Mouse (Mus musculus): ENCODE measurements around the gene Col5a1. TPM values are rescaled to one million over a fixed set of nuclear protein-coding genes. Genes with fewer than 3 reads are reported as not detected.

The Col5a1 gene
- total RNA-seq, 2 experiments from 2014 or later = 101 to 110 TPM

- no peak for DNase-seq
These were observed 623 bp upstream of the Col5a1 start for GRCm38 (mm10) chr2:27885456-27886147.

- DNase-seq = peak; percentile 51
These were observed 609 bp downstream of the Col5a1 start for GRCm38 (mm10) chr2:27886608-27887460.

- peak; percentile 51 for DNase-seq
These were observed 1.4 kb downstream of the Col5a1 start for GRCm38 (mm10) chr2:27887461-27888264.

GRCm38 (mm10) chr2:27888603-27889545, 2.6 kb downstream of the Col5a1 start:
- peak; percentile 55 for DNase-seq

- no peak for DNase-seq
These were observed 5.8 kb downstream of the Col5a1 start for GRCm38 (mm10) chr2:27891922-27892541.

GRCm38 (mm10) chr2:27893015-27893414, 6.8 kb downstream of the Col5a1 start:
- no peak for DNase-seq

GRCm38 (mm10) chr2:27894986-27895385, 8.8 kb downstream of the Col5a1 start:
- no peak for DNase-seq

GRCm38 (mm10) chr2:27895648-27896047, 9.4 kb downstream of the Col5a1 start:
- no peak for DNase-seq

GRCm38 (mm10) chr2:27897161-27897560, 10.9 kb downstream of the Col5a1 start:
- no peak for DNase-seq

- peak; percentile 67 for DNase-seq
These were observed 13.7 kb downstream of the Col5a1 start for GRCm38 (mm10) chr2:27899894-27900293.

GRCm38 (mm10) chr2:27901076-27901475, 14.9 kb downstream of the Col5a1 start:
- no peak for DNase-seq

- DNase-seq = no peak
These were observed 15.5 kb downstream of the Col5a1 start for GRCm38 (mm10) chr2:27901525-27902245.

GRCm38 (mm10) chr2:27902318-27902717, 16.1 kb downstream of the Col5a1 start:
- no peak for DNase-seq

GRCm38 (mm10) chr2:27905411-27905810, 19.2 kb downstream of the Col5a1 start:
- no peak for DNase-seq

GRCm38 (mm10) chr2:27910501-27910900, 24.3 kb downstream of the Col5a1 start:
- DNase-seq = no peak

- DNase-seq = peak; percentile 54
These were observed 26.5 kb downstream of the Col5a1 start for GRCm38 (mm10) chr2:27912546-27913275.

GRCm38 (mm10) chr2:27915726-27916125, 29.5 kb downstream of the Col5a1 start:
- DNase-seq = peak; percentile 67

GRCm38 (mm10) chr2:27916316-27916715, 30.1 kb downstream of the Col5a1 start:
- peak; percentile 74 for DNase-seq

- DNase-seq = no peak
These were observed 31.0 kb downstream of the Col5a1 start for GRCm38 (mm10) chr2:27917177-27917576.

- no peak for DNase-seq
These were observed 31.9 kb downstream of the Col5a1 start for GRCm38 (mm10) chr2:27918106-27918505.
